Mouse (Mus musculus) CD4-positive helper T cell, adult 2 months (primary cell): ENCODE data around the gene Grin2b.
"Not testable (repeated sequence)": the region's sequence is repeated elsewhere in the genome, so short reads cannot be mapped to it uniquely, and the experiment has no call there.

Source experiments
- DNase-seq: peaks from one replicate; pipeline ENCODE4 v3.0.0-alpha.2; 2012; ENCODE audit warnings: low read depth, missing footprints, low spot score

Gene Grin2b

DNA sequence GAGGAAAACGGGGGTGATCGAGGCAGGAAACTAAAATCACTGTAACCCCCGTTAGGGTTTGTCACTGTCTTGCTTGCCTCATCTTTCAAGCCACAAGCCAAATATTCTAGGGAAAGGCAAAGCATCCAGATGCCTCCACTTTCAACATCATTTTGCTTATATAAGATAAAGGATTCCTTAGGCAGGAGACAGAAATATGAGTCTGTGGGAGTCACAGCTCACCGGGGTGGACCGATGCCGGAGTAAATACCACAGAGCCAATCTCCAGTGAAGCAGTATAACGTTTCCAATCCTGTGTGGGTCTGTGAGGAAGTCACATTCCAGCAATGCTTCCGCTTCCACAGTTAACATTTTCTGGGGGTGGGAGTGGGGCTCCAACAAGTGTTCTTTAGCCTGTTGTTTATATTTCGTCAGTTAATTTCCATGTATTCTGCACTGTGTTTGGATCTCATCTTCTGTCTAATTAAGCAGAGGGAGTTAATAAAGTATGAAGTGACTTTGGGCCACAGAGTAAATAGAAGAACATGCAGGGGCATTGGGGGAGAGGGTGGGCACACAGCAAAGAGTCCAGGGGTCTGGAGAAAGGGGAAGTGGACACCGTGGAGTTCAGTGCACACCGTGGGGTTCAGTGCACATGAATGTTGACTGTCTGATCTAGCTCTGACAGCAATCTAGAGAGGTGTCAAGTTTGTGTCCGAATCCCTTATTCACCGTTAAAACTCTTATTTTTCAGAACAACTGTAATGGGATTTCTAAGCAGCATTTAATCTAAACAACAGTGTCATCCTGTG lies 374.9 kb downstream of the Grin2b start:
- no peak for DNase-seq

DNA sequence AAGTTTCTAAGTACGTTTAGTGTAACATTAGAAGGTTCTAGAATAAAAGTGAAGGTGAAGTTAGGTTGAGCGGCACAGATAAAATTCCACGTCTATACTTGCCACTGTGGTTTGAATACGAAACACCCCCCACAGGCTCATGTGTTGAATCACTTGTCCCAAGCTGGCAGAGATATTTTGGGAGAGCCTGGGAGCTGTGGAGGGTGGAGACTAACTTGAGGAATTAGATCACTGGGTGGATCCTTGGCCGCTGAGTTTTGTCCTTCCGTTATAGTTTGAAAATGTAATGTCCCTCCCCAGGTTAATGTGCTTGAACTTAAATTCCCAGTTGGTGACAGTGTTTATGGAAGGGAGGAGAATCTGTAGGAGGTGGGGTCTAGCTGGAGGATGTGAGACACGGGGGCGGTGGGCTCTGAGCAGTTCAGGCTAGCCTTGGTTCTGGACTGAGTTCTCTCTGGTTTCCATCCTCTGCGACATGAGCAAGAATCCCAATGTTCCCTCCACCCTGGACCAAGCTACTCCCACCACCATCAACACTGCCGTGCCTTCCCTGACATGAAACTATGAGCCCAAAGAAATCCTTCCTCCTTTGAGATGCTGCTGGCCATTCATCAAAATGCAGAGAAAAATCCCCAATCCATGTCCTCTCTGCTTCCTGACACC lies 375.8 kb downstream of the Grin2b start:
- no peak for DNase-seq

DNA sequence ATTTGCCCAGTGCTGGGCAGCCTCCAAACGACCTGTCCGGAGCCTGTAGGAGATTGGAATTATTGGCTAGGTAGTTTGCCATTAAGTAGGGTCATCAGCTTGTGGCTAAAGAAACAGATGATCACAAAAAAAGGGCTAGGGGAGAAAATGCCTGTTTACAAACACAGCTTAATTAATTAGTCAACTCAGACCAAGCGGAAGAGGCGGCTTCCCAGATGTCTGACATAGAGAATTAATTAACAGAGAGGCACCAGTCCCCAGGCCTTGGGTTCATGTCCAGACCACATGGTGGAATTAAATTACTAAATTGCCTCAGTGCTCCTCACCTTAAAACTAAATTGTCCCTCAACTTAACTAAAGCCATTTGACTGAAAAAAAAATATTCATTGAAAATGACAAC lies 376.4 kb downstream of the Grin2b start:
- no peak for DNase-seq

DNA sequence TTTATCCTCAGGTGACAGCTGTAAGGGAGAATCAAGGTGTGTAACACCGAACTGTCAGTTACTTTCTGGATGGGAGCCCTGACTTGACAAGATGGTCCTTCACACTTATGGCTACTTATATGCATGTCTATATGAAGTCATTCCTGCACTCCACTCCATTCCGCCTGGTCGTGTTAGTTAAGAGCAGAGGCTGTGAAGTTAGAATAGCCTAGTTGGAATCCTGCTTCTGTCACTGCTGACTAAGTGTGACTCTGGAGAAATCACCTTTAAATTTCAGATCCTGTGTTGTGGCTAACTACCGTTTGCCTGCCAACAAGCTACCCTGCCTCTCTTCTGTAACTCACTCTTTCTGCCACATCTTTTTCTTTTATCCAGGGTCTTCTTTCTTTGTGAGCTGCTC lies 381.9 kb downstream of the Grin2b start:
- DNase-seq, result no peak

DNA sequence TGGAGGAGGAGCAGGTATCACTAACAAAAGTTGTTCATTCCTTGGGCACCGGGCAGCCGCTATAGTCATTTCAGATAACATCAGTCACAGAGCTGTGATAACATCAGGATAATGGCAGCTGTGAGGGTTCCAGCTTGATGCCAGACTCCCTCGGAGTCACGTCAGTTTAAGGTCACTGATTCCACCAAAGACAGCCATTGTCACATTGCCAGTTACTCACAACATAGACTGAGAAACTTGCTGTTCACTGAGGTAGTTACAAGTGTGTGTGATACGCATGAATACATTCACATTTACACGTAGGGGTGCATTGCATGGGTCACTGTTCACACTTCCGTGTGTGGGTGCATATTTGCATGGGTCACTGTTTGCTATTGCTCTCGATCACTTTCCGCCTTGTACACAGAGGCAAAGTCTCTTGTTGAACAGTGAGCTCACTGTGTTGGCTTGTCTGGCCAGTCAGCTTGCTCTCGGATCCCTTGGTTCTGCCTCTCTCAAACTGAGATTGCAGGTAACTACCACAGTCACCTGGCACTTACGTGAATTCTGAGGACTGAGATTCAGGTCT lies 383.6 kb downstream of the Grin2b start:
- no peak for DNase-seq

DNA sequence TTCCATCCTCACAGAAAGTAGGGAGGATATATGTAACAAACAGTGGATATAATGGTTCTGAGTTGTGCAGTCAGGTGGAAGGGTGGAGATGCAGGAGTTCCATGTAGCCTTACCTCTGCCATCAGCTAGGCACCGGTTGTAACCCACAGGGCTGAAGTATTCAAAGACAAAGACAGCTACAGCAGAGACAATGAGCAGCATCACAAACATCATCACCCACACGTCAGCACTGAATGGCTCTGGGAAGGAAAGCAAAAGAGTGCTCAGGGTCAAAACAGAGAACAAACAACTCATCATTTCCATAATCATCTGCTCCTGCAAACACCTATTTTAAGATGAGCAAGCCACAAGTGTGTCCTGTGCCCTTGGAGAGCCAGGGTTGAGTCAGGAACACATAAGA lies 398.6 kb downstream of the Grin2b start:
- no peak for DNase-seq

DNA sequence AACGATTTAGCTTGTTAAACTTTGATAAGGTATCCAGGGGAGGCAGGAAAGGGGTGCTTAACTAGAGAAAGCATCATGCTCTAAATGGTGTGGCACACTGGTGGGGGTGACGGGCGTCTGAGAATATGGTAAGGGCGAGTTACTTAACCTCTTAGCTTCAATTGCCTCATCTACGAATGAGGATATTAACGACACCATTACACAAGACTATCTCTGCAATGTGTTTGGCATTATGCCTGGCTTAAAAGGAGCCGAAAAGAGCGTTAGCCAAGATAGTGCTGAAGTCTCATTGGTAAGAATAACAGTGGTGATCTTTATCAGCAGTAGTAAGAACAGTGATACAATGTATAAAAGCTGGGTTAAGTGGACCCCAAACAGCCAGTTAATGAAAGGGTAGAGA lies 405.7 kb downstream of the Grin2b start:
- no peak for DNase-seq

DNA sequence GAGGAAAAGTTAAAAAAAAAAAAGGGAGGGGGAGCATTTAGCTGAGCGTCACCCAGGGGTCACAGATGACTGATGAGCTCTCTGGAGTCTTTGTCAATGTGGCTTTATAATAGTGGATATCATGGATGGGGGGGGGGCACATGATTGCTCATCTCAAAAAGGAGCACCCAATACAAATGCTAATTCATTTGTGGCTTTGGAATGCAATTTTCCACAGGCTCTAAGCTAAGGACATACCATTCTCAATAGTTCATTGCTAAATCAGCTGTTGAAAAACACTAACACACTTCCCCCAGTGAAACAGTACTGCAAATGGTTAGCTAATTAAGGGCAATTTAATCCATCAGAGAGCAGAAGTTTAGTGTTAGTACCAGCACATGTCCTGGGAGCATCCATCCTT lies 414.6 kb downstream of the Grin2b start:
- DNase-seq, result no peak

DNA sequence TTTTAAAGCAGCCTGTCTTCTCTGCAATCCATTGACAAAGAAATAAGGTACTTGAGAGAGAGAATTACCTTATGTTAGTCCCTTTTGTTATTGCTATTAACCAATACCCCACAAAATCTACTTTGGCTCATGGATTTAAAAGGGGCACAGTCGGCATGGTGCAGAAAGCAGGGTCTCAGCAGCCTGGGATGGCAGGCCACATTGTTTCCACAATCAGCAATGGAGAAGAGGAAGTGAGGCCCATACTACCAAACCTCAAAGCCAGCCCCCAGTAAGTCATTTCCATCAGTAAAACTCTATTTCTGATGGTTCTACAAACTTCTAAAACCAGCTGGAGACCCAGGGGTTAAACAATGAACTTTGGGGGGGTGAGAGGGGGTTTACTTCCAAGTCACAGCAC lies 417.2 kb downstream of the Grin2b start:
- DNase-seq, result no peak

DNA sequence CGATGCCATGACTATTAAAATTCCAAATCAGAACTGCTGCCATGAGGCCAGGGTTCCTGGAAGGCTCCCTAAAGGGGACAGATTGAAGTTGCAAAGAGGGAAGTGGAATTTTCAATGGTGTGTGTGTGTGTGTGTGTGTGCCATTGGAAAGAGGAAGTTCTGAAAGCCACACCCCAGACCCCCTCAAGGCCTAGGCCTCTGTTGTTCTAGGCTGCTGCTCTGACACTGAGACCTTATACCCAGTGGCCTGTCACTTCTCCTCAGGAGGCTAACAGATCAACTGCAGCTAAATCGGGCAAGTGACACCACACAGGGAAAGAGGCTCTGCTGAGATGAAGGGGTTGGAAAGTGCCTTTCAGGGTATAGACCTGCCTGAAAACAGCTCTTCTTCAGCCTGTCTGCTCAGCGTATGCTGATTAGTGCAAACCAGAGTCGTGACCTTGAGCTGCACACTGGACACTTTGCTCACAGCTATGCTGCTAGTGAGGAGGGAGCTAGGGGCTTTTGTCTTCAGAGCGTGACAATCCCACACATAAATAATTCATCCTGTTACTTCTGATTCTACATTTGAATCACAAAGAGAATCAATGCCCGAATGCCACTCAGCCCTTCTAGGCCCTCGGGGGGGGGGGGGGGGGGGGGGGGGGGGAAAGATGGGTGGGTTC lies 424.8 kb downstream of the Grin2b start:
- DNase-seq, result no peak

DNA sequence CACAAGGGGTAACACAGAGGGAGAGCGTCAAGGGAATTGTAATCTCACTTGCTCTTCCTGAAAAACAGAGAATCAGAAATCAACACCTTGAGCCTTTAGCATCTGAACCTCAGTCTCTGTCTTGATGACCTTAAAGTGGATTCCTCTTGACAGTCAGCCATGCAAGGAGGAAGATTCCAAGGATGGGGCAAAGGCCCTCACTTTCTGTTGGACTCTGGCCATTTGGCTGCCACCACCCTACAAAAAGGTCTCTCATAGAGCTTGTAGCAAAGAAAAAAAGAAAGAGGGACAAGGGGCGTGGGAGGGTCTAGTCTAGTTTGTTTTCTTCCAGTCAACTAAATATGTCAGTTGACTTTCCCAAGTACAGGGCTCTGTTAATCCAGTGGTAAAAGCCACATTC lies 427.7 kb downstream of the Grin2b start:
- no peak for DNase-seq

DNA sequence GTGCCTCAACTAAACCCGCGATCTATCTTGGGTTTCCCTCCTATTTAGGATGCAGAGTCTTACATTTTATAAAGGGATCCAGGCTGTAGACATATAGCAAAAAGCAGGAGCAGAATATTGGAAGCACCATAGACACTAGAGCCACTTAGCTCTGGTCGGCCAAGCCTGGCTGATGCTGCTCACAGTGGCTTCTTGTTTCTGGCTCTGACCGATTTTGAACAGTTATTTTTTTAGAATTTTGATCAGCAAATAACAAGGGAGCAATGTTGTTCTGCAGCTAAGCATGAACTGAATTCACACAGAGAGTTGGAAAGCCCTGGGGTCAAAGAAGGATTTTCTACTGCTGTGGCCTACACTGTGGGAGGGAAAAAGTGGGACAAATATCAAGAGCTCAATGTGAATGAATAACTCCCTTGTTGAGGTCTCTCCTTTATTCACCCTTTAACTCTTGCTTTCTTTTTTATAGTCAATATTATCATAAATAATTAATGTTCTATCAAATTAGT lies 439.0 kb downstream of the Grin2b start:
- no peak for DNase-seq

DNA sequence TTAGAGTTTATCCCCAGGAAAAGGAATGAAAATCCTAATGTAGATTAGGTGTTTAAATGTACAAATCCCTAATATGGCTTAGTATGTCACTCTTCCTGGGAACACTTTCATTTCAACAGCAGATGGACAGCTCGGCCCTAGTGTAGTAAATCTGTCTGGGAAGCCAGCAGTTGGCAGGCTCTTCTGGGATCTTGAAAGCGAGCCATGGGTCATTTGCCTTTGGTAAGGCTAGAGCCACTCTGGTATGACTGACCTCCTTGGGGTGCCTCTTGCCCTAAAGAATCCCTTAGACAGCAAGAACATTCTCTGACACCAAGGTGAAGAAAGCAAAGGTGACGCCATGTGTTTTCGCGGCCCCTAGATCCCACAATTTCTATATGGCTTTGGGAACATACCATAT lies 446.2 kb downstream of the Grin2b start:
- no peak for DNase-seq

DNA sequence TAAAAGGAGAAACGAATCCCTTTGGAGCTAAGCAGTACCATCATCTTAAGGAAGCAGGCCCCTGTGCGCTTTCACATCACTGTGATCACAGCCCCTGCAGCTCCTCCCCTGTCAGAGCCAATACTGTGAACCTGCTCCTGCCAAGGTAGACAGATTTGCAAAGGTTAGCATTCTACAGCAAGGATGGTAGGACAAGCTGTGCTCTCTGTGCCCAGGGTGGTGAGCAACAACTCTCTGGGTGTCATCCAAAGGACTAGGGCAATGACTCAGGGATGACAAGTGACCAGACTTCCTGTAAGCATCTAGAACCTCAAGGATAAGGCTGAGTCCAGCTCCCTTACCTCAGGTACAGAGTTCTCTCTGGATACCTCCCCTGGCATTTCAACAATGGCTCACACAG lies 451.6 kb downstream of the Grin2b start:
- DNase-seq, result no peak

DNA sequence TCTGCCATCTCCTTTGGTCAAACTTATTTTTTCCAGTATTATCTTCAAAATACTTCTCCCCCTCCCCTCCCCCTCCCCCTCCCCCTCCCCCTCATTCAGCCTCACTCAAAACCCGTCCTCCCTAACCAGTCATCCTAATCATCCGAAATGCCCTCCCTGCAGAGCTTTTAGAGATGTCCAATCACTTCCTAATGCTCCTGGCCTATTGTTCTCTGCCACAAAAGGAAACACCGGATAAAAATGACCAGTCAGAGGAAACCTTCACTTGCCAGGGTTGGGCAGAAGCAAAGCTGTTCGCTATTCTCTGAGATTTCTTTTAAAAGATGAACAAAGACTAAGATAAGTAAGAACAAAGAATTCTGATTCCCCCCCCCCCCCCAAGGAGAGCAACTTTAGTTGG lies 458.4 kb downstream of the Grin2b start:
- no peak for DNase-seq

DNA sequence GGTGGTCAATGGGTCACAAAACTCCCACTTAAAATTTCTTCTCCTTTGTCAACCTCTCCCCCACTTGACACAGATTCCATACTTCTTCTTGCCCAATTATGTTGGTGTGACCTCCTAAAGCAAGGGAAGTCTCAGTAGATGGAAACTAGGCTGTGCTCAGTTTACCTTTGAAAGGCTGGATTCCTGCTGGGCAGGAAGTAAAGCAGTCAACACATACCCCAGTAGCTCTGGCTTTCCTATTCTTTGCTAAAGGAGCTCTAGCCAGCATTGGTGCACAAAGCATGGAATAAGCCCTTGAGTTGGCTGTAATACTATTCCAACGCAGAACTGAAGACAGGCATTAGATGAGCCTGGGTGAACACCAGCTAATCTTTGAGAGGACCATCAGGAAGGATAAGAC lies 459.1 kb downstream of the Grin2b start:
- DNase-seq, result no peak

DNA sequence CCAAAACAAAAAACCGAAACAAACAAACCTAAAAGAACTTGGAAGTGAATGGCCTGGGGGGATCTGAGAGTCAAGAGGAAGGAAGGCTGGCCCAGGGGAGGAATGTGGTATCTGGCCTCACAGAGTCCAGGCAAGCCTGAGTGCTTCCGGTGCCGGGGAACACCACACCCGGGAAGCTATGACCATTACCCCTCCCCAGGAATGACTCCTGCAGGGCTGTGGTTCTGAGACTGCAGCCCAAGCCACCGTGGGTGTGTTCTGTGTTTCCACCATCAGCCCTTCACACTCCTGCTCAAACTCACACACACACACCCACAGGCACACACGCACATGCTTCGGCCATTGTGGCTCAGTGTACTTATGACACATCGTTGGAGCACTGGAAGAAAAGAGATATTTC lies 459.6 kb downstream of the Grin2b start:
- DNase-seq, result no peak

DNA sequence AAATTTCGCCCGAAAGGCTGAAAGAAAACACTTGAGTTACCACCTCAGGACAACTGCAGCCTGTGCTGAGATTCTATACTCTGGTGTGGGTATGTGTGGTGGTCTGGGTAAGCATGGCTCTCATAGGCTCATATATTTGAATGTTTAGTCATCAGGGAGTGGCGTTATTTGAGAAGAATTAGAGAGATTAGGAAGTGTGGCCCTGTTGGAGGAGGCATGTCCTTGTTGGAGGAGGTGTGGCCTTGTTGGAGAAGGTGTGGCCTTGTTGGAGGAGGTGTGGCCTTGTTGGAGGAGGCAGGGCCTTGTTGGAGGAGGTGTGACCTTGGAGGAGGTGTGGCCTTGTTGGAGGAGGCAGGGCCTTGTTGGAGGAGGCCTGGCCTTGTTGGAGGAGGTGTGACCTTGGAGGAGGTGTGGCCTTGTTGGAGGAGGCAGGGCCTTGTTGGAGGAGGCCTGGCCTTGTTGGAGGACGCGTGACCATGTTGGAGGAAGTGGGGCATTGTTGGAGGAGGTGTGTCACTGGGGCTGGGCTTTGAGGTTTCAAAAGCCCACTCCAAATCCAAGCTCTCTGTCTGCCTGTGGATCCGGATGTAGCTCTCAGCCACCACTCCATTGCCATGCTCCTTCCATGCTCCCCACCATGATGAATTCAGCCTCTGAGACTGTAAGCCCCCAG lies 466.3 kb downstream of the Grin2b start:
- not testable (repeated sequence) for DNase-seq

DNA sequence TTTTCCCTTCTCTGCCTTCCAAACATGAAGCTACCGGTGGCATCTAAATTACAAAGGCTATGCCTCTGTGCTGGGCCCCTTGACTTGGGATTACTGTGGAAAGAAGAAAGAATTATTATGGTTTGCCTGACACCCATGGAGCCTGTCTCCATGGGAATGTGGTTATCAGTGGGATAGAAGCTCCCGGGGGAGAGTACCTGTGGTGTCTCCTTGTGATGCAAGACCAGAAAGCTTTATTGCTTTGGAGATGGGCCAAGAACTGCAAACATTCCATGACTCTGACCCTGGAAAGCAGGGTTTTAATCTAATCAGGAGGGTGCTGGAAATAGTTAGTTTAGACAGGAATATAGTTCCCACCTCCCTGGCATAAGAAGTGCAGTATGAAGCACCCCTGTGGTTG lies 469.7 kb downstream of the Grin2b start:
- DNase-seq, result no peak

DNA sequence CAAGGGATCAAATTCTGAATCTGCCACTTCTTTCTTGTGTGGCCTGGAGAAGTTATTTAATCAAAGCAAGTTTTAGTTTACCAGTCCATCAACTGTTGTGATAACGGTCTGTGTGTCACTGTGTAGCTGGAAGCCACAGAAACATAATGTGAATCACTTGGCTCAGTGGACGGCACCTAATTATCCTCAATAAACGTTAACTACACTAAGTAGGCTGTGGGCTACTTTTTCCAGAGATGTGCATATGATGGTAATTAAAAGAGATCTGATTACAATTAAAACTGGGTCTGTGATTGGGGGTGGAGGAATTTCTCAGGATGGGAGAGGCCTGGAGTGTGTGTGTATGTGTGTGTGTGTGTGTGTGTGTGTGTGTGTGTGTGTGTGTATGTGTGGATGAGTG lies 471.9 kb downstream of the Grin2b start:
- DNase-seq, result no peak

DNA sequence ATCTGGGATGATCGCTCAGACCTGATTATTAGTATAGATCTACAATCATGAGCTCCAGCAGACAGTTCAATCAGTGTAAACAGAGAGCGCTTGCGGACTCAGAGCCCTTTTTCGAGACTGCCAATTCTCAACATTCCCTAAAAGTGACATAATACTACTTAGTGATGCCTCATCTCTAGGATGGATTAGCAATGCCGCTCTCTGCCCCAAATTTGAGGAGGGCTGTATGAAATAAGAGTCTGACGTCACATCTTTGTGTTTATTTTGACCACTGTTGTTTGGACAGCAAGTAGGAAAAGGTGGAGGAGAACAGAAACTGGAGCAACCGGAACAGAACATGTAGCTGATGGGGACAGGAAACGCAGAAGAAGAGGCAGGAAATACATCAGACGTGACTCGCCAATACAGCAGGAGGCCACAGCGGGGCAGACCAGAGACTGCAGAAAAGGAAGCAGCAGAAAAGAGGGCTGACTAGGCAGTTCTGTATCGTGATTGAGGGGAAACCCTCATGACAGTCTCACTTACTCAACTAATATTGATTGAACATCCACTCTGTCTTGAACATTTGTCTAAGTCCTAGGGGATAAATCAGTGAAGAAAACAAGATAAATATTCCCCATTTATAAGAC lies 472.5 kb downstream of the Grin2b start:
- DNase-seq, result no peak
